Mouse (Mus musculus) forebrain, embryonic 15.5 days (tissue): ENCODE measurements around the gene Gm2030. TPM values are rescaled to one million over a fixed set of nuclear protein-coding genes. Genes with fewer than 3 reads are reported as not detected.
"Not testable (repeated sequence)": the region's sequence is repeated elsewhere in the genome, so short reads cannot be mapped to it uniquely, and the experiment has no call there.

Experiments
- ATAC-seq: fragments of 200-750 bp; cut with Nextera tagmentation; replicated peaks from 2 replicates; pipeline ENCODE4 v1.8.0; 2017; ENCODE audit warnings: mild to moderate bottlenecking, moderate TSS enrichment, moderate library complexity
- H3K27ac ChIP-seq: fragments of 300-500 bp; sonication (generic); replicated peaks from 2 replicates; pipeline ENCODE4 v1.5.1; 2015; ENCODE audit warnings: mild to moderate bottlenecking, inconsistent platforms
- H3K27me3 ChIP-seq: fragments of 300-500 bp; sonication (generic); 2 replicates; pipeline ENCODE4 v1.6.1; 2015; ENCODE audit warnings: inconsistent platforms
- H3K36me3 ChIP-seq: fragments of 300-500 bp; sonication (generic); 2 replicates; pipeline ENCODE4 v1.6.1; 2015; ENCODE audit warnings: mild to moderate bottlenecking, inconsistent platforms
- H3K4me1 ChIP-seq: fragments of 300-500 bp; sonication (generic); 2 replicates; pipeline ENCODE4 v1.6.1; 2015; ENCODE audit warnings: inconsistent platforms
- H3K4me2 ChIP-seq: fragments of 300-500 bp; sonication (generic); replicated peaks from 2 replicates; pipeline ENCODE4 v1.6.1; 2015; ENCODE audit warnings: mild to moderate bottlenecking, inconsistent platforms
- H3K4me3 ChIP-seq: fragments of 300-500 bp; sonication (generic); 2 replicates; pipeline ENCODE4 v1.5.1; 2015; ENCODE audit warnings: mild to moderate bottlenecking, inconsistent platforms
- H3K9ac ChIP-seq: fragments of 300-500 bp; sonication (generic); replicated peaks from 2 replicates; pipeline ENCODE4 v1.6.1; 2015; ENCODE audit warnings: mild to moderate bottlenecking, inconsistent platforms
- H3K9me3 ChIP-seq: fragments of 300-500 bp; sonication (generic); 2 replicates; pipeline ENCODE4 v1.6.1; 2016; ENCODE audit warnings: inconsistent platforms
- WGBS: fragments of 180-500 bp; shearing (Covaris S2); methylation state at CpG from one replicate; pipeline ENCODE4 v1.1.7; 2015; ENCODE audit warnings: mixed read lengths; 5-methylcytosine and 5-hydroxymethylcytosine counted together
- polyA plus RNA-seq: library from polyadenylated mRNA; unstranded; fragments of >200 nt; fragmentation: Nextera tagmentation; extraction: Ambion mirVana; gene quantifications from 2 replicates; pipeline ENCODE4 v1.2.1, GENCODE M21; 2015

Gm2030 gene
- not detected in 2 replicates for polyA plus RNA-seq

DNA sequence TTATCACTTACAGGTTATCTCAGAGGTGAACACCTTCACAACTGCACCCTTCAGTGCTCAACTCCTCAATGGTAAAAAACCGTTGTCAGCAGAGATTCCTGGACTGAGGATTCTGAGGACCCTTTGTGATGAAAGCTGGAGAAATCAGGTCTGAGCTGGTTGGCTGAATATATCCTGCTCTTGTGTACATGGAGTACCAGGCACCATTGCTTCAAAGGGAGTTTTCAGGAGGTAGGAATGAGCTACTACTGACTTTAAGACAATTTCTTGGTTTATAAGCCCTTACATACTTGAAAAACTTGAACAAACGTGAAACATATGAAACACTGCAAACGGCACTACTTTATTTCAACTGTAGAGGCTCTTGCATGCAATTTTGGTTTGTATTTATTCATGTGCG is at the start of gene Gm2030:
TSS of gene Gm2030 (minus strand) at position 101 of the 400 bp plus-strand sequence.
- WGBS, result 70% methylated on average over 4 of the region's 4 CpGs
- not testable (repeated sequence) for H3K9ac ChIP-seq, H3K4me3 ChIP-seq, H3K9me3 ChIP-seq, H3K27me3 ChIP-seq, H3K27ac ChIP-seq, ATAC-seq, H3K36me3 ChIP-seq, H3K4me1 ChIP-seq, H3K4me2 ChIP-seq

Other genes with a start within 250 kb of the Gm2030 start
- gene Gm2012, start 78.7 kb downstream of the Gm2030 start, polyA plus RNA-seq, result not detected in 2 replicates
- not detected in 2 replicates for gene Slx, start 235.5 kb upstream of the Gm2030 start, polyA plus RNA-seq